Mouse (Mus musculus) G1E (cell line): ENCODE results near the gene Inf2.

Experiments used
- CTCF ChIP-seq: IDR thresholded peaks from 2 replicates; pipeline ENCODE4 v1.5.1; 2012; ENCODE audit warnings: low read depth, low read length, inconsistent platforms, mixed read lengths
- GATA1 ChIP-seq: IDR thresholded peaks from 2 replicates; pipeline ENCODE4 v1.6.1; 2012; ENCODE audit warnings: borderline replicate concordance, low read length, inconsistent platforms, mixed read lengths
- POLR2AphosphoS5 ChIP-seq: IDR thresholded peaks from 2 replicates; pipeline ENCODE4 v1.6.1; 2012; ENCODE audit warnings: low read depth, low read length, inconsistent platforms; ENCODE audit not compliant: insufficient replicate concordance

DNA sequence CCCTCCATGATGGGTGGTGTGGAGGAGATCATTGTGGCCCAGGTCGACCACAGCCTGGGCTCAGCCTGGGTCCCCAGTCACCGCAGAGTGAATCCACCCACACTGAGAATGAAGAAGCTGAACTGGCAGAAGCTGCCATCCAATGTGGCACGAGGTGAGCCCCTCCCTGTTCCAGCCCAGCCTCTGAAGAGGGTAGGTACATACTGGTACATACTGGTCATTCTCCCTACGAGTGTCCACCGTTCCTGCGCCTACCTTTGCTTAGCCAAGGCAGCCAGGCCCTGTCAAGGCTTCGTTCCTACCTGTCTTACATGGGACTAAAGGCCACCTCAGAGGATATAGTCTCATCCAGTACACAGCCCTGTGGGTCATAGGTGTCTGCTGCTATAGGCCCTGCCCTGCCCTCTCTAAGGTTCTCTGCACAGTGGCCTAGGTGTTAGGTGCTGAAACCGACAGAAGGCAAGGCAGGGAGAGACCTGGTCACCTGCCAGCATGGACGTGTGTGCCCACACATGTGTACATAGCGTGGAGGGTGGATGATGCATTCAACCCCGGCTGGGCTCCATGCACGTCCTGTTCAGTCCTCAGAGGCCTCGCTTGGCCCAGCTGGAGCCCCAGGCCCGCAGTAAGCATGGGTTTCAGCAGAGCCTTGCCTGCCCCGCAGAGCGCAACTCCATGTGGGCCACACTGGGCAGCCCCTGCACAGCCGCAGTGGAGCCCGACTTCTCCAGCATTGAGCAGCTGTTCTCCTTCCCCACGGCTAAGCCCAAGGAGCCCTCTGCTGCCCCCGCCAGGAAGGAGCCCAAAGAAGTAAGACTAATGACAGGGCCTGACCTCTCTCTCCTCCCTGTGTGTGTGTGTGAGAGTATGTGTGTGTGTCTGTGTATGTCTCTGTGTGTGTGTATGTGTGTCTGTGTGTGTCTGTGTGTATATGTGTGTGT lies 16.4 kb downstream of the Inf2 start:
- TF ChIP-seq POLR2AphosphoS5, result no peak
- TF ChIP-seq CTCF, result no peak
- TF ChIP-seq GATA1, result no peak
